Mouse (Mus musculus): ENCODE results near the gene Tmem126a.

The Tmem126a gene

GRCm38 (mm10) chr7:90456845-90457468 is at the start of gene Tmem126a:
Gene Tmem126a (minus strand): TSS chr7:90457229.
- ChIA-PET CTCF (interaction anchor here in 1 of 4 experiments (0.6 kb wide), 1 partner anchor 13 kb away, joined by 3 read pairs; no protein-coding TSS in a partner anchor), POLR2A (interaction anchor here in 3 of 4 experiments (0.6 to 3.2 kb wide), 27 partner anchors 8 to 521 kb away, joined by 3 to 19 read pairs (median 3); partner anchors contain the start of genes Hikeshi (in 2 of the 3), Tmem126b (in 2 of the 3), Ccdc89 (in 1 of the 3) and Crebzf (in 1 of the 3))

GRCm38 (mm10) chr7:90482607-90483006 is 25.6 kb upstream of the Tmem126a start:
- ChIA-PET POLR2A (no interaction called here), CTCF (no interaction called here)

- ChIA-PET CTCF (interaction anchor here in 2 of 4 experiments (0.7 to 1.0 kb wide), 2 partner anchors 16 to 1578 kb away, joined by 3 to 4 read pairs; no protein-coding TSS in a partner anchor), POLR2A (interaction anchor here in 3 of 4 experiments (0.7 to 3.2 kb wide), 26 partner anchors 8 to 750 kb away, joined by 3 to 19 read pairs (median 5); partner anchors contain the start of genes Tmem126a (in 2 of the 3), Ccdc89 (in 1 of the 3), Crebzf (in 1 of the 3) and Hikeshi (in 1 of the 3))
Observed at GRCm38 (mm10) chr7:90476313-90477245, 19.6 kb upstream of the Tmem126a start, which contains the start of gene Dlg2. Gene Dlg2 (plus strand): TSS chr7:90476672.

- ChIA-PET POLR2A (interaction anchor here in 3 of 4 experiments (0.7 to 3.2 kb wide), 26 partner anchors 9 to 751 kb away, joined by 3 to 19 read pairs (median 5); partner anchors contain the start of genes Tmem126a (in 2 of the 3), Ccdc89 (in 1 of the 3), Crebzf (in 1 of the 3) and Hikeshi (in 1 of the 3)), CTCF (interaction anchor here in 2 of 4 experiments (0.7 to 1.0 kb wide), 2 partner anchors 16 to 1578 kb away, joined by 3 to 4 read pairs; no protein-coding TSS in a partner anchor)
Observed at GRCm38 (mm10) chr7:90475793-90476312, 18.8 kb upstream of the Tmem126a start, which contains the start of gene Tmem126b. Gene Tmem126b (minus strand): TSS chr7:90476001.

GRCm38 (mm10) chr7:90473511-90473910 is 16.5 kb upstream of the Tmem126a start:
- ChIA-PET POLR2A (interaction anchor here in 3 of 4 experiments (0.6 to 1.3 kb wide), 8 partner anchors 12 to 1153 kb away, joined by 3 to 5 read pairs (median 3); partner anchors contain the start of gene Tmem126a (in 2 of the 3)), CTCF (interaction anchor here in 1 of 4 experiments (0.8 kb wide), 1 partner anchor 14 kb away, joined by 3 read pairs; no protein-coding TSS in a partner anchor)

- POLR2A ChIA-PET = interaction anchor here in 2 of 4 experiments (0.7 to 3.2 kb wide), 8 partner anchors 11 to 65 kb away, joined by 3 to 19 read pairs (median 6); partner anchors contain the start of gene Tmem126b (in 2 of the 2)
- CTCF ChIA-PET = no interaction called here
Observed at GRCm38 (mm10) chr7:90461441-90461840, 4.4 kb upstream of the Tmem126a start.

GRCm38 (mm10) chr7:90460930-90461329 is 3.9 kb upstream of the Tmem126a start:
- CTCF ChIA-PET = interaction anchor here in 2 of 4 experiments (1.0 to 1.1 kb wide), 2 partner anchors 9 to 15 kb away, joined by 3 to 4 read pairs; partner anchors contain the start of gene Tmem126b (in 1 of the 2)

GRCm38 (mm10) chr7:90460330-90460729 is 3.3 kb upstream of the Tmem126a start:
- POLR2A ChIA-PET = interaction anchor here in 3 of 4 experiments (0.6 to 3.2 kb wide), 14 partner anchors 8 to 869 kb away, joined by 3 to 19 read pairs (median 6); partner anchors contain the start of genes Tmem126b (in 3 of the 3), Ccdc89 (in 1 of the 3), Crebzf (in 1 of the 3) and Dlg2 (in 1 of the 3)
- CTCF ChIA-PET = interaction anchor here (0.6 to 1.1 kb wide), 6 partner anchors 9 to 636 kb away, joined by 3 to 5 read pairs (median 4); partner anchors contain the start of gene Tmem126b (in 1 of the 4)

More at GRCm38 (mm10) chr7:90460930-90461329, 3.9 kb upstream of the Tmem126a start:
- POLR2A ChIA-PET = interaction anchor here in 3 of 4 experiments (0.8 to 3.2 kb wide), 12 partner anchors 9 to 520 kb away, joined by 3 to 19 read pairs (median 6); partner anchors contain the start of genes Tmem126b (in 3 of the 3) and Hikeshi (in 1 of the 3)

- ChIA-PET POLR2A (interaction anchor here in 3 of 4 experiments (0.6 to 3.2 kb wide), 16 partner anchors 10 to 516 kb away, joined by 3 to 19 read pairs (median 4); partner anchors contain the start of genes Tmem126b (in 2 of the 3), Ccdc89 (in 1 of the 3), Crebzf (in 1 of the 3) and Eed (in 1 of the 3)), CTCF (no interaction called here)
Observed at GRCm38 (mm10) chr7:90457517-90457916, 488 bp upstream of the Tmem126a start.

GRCm38 (mm10) chr7:90456149-90456844 is 732 bp downstream of the Tmem126a start:
- CTCF ChIA-PET = interaction anchor here in 1 of 4 experiments (0.6 kb wide), 1 partner anchor 12 kb away, joined by 3 read pairs; no protein-coding TSS in a partner anchor
- POLR2A ChIA-PET = interaction anchor here in 3 of 4 experiments (0.6 to 3.2 kb wide), 26 partner anchors 8 to 520 kb away, joined by 3 to 19 read pairs (median 4); partner anchors contain the start of genes Hikeshi (in 2 of the 3), Tmem126b (in 2 of the 3), Ccdc89 (in 1 of the 3) and Crebzf (in 1 of the 3)

- ChIA-PET CTCF (interaction anchor here in 1 of 4 experiments (1.4 kb wide), 1 partner anchor 13 kb away, joined by 3 read pairs; the partner anchor contains the start of gene Tmem126a), POLR2A (interaction anchor here in 3 of 4 experiments (0.6 to 3.5 kb wide), 16 partner anchors 9 to 552 kb away, joined by 3 to 33 read pairs (median 4); partner anchors contain the start of genes Tmem126a (in 3 of the 3), Tmem126b (in 2 of the 3), Ccdc89 (in 1 of the 3) and Dlg2 (in 1 of the 3))
Observed at GRCm38 (mm10) chr7:90444206-90444605, 12.8 kb downstream of the Tmem126a start.

- CTCF ChIA-PET = interaction anchor here in 1 of 4 experiments (1.4 kb wide), 1 partner anchor 13 kb away, joined by 3 read pairs; the partner anchor contains the start of gene Tmem126a
- POLR2A ChIA-PET = interaction anchor here in 3 of 4 experiments (0.6 to 3.5 kb wide), 19 partner anchors 7 to 551 kb away, joined by 3 to 33 read pairs (median 5); partner anchors contain the start of genes Tmem126a (in 3 of the 3), Tmem126b (in 2 of the 3), Ccdc89 (in 1 of the 3) and Dlg2 (in 1 of the 3)
Observed at GRCm38 (mm10) chr7:90443101-90444091, 13.6 kb downstream of the Tmem126a start.

- ChIA-PET POLR2A (interaction anchor here (0.6 to 3.5 kb wide), 16 partner anchors 8 to 419 kb away, joined by 3 to 33 read pairs (median 6); partner anchors contain the start of genes Ccdc89 (in 3 of the 4), Tmem126a (in 2 of the 4), Dlg2 (in 1 of the 4) and Tmem126b (in 1 of the 4)), CTCF (no interaction called here)
Observed at GRCm38 (mm10) chr7:90442518-90443080, 14.4 kb downstream of the Tmem126a start, which contains the start of gene Crebzf. Gene Crebzf (plus strand): TSS chr7:90442729.

GRCm38 (mm10) chr7:90442070-90442469 is 15.0 kb downstream of the Tmem126a start:
- POLR2A ChIA-PET = interaction anchor here (0.6 to 3.5 kb wide), 11 partner anchors 9 to 419 kb away, joined by 3 to 33 read pairs (median 4); partner anchors contain the start of genes Ccdc89 (in 3 of the 4), Dlg2 (in 1 of the 4) and Tmem126b (in 1 of the 4)
- CTCF ChIA-PET = no interaction called here

All from embryonic stem cell, embryonic (primary cell).